Mouse (Mus musculus) bone marrow, adult 2 months (tissue): ENCODE measurements around the gene Npr2.

Experiments
- CTCF ChIP-seq: fragments of 200-500 bp; IDR thresholded peaks from 2 replicates; pipeline ENCODE4 v1.5.1; 2011; ENCODE audit warnings: low read length, control low read depth; ENCODE audit not compliant: control insufficient read depth, insufficient read depth
- POLR2A ChIP-seq: fragments of 200-500 bp; IDR thresholded peaks from 2 replicates; pipeline ENCODE4 v1.6.1; 2011; ENCODE audit warnings: low read depth, mild to moderate bottlenecking, control low read depth, low read length, borderline replicate concordance; ENCODE audit not compliant: control insufficient read depth

DNA sequence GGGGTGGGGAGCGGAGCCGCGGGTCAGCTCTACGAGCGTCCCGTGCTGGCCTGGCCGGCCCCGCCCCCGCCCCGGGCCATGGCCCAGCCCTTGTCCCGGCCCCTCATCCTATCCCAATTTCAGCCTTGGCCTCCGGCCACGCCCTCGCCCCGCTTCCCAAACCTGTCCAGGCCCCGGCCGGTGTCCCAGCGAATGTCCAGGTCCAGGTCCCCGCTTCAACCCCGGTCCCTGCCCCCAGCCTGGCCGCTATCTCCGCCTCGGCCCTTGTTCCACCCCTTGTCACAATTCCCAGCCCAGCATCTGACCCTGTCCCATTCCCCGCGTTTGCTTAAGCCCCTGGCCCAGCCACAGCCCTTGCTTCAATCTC is 37.7 kb downstream of the Npr2 start:
- TF ChIP-seq POLR2A: no peak
- no peak for TF ChIP-seq CTCF
